Mouse (Mus musculus) forebrain, embryonic 16.5 days (tissue): Measurements from ENCODE around the gene Cisd2. TPM values are rescaled to one million over a fixed set of nuclear protein-coding genes. Genes with fewer than 3 reads are reported as not detected.

ENCODE experiments used
- ATAC-seq: fragments of 200-750 bp; cut with Nextera tagmentation; 2 replicates; pipeline ENCODE4 v1.8.0; 2017; ENCODE audit warnings: mild to moderate bottlenecking, moderate library complexity
- H3K27ac ChIP-seq: fragments of 300-500 bp; sonication (generic); 2 replicates; pipeline ENCODE4 v1.5.1; 2014; ENCODE audit warnings: low read length, control low read depth
- H3K27me3 ChIP-seq: fragments of 300-500 bp; sonication (generic); replicated peaks from 2 replicates; pipeline ENCODE4 v1.6.1; 2014; ENCODE audit warnings: low read length; ENCODE audit not compliant: control insufficient read depth, insufficient read depth
- H3K36me3 ChIP-seq: fragments of 300-500 bp; sonication (generic); 2 replicates; pipeline ENCODE4 v1.6.1; 2014; ENCODE audit not compliant: control insufficient read depth, insufficient read depth
- H3K4me1 ChIP-seq: fragments of 300-500 bp; sonication (generic); replicated peaks from 2 replicates; pipeline ENCODE4 v1.6.1; 2014; ENCODE audit warnings: low read length; ENCODE audit not compliant: control insufficient read depth, insufficient read depth
- H3K4me2 ChIP-seq: fragments of 300-500 bp; sonication (generic); 2 replicates; pipeline ENCODE4 v1.6.1; 2014; ENCODE audit warnings: mild to moderate bottlenecking, low read length, control low read depth
- H3K4me3 ChIP-seq: fragments of 300-500 bp; sonication (generic); replicated peaks from 2 replicates; pipeline ENCODE4 v1.5.1; 2014; ENCODE audit warnings: mild to moderate bottlenecking, low read length, control low read depth
- H3K9ac ChIP-seq: fragments of 300-500 bp; sonication (generic); replicated peaks from 2 replicates; pipeline ENCODE4 v1.6.1; 2014; ENCODE audit warnings: low read depth, low read length, control low read depth
- H3K9me3 ChIP-seq: fragments of 300-500 bp; sonication (generic); 2 replicates; pipeline ENCODE4 v1.6.1; 2016; ENCODE audit warnings: low read length; ENCODE audit not compliant: control insufficient read depth
- WGBS: fragments of 180-500 bp; shearing (Covaris S2); extraction: QIAGEN DNeasy Blood & Tissue Kit; methylation state at CpG from one replicate; pipeline ENCODE4 v1.1.7; 2014; 5-methylcytosine and 5-hydroxymethylcytosine counted together
- polyA plus RNA-seq: library from polyadenylated mRNA; unstranded; fragments of >200 nt; fragmentation: Nextera tagmentation; extraction: Ambion mirVana; gene quantifications from 2 replicates; pipeline ENCODE4 v1.2.1, GENCODE M21; 2015

The Cisd2 gene
- polyA plus RNA-seq, 1 experiment from 2014 or later = 72.5 TPM

GRCm38 (mm10) chr3:135397112-135397511 is 26.6 kb downstream of the Cisd2 start:
- Histone ChIP-seq H3K36me3 (no peaks in the 10 kb centered on the region), H3K9me3 (no peaks in the 10 kb centered on the region), H3K4me1 (peaks cover 3% of the 10 kb centered on the region), H3K4me2 (no peak overlapping the region), H3K27me3 (no peaks in the 10 kb centered on the region), H3K27ac (no peak overlapping the region), H3K4me3 (no peak overlapping the region), H3K9ac (no peak overlapping the region)
- no peak for ATAC-seq

GRCm38 (mm10) chr3:135396081-135396480 is 27.6 kb downstream of the Cisd2 start:
- no peak for ATAC-seq
- Histone ChIP-seq H3K36me3 (no peaks in the 10 kb centered on the region), H3K27me3 (no peaks in the 10 kb centered on the region), H3K4me2 (no peak overlapping the region), H3K9ac (no peak overlapping the region), H3K9me3 (no peaks in the 10 kb centered on the region), H3K4me1 (peaks cover 3% of the 10 kb centered on the region), H3K4me3 (no peak overlapping the region), H3K27ac (no peak overlapping the region)
- WGBS = 72% methylated on average over 6 of the region's 6 CpGs

GRCm38 (mm10) chr3:135395085-135395484 is 28.6 kb downstream of the Cisd2 start:
- no peaks in the 10 kb centered on the region for H3K36me3 ChIP-seq
- H3K27ac ChIP-seq = no peak overlapping the region
- H3K27me3 ChIP-seq = no peaks in the 10 kb centered on the region
- 84% methylated on average over 5 of the region's 5 CpGs for WGBS
- no peak for ATAC-seq
- H3K4me1 ChIP-seq = peaks cover 3% of the 10 kb centered on the region
- H3K4me2 ChIP-seq = no peak overlapping the region
- H3K4me3 ChIP-seq = no peak overlapping the region
- H3K9me3 ChIP-seq = no peaks in the 10 kb centered on the region
- no peak overlapping the region for H3K9ac ChIP-seq

- H3K4me3 ChIP-seq = no peak overlapping the region
- WGBS = 84% methylated on average over 6 of the region's 6 CpGs
- no peak for ATAC-seq
Measured at GRCm38 (mm10) chr3:135393186-135393585, 30.5 kb downstream of the Cisd2 start.

GRCm38 (mm10) chr3:135379868-135380267 is 43.9 kb downstream of the Cisd2 start:
- Histone ChIP-seq H3K27ac (no peak overlapping the region), H3K27me3 (no peaks in the 10 kb centered on the region), H3K9me3 (no peaks in the 10 kb centered on the region), H3K4me1 (no peaks in the 10 kb centered on the region), H3K9ac (no peak overlapping the region), H3K36me3 (no peaks in the 10 kb centered on the region), H3K4me2 (no peak overlapping the region), H3K4me3 (no peak overlapping the region)
- ATAC-seq = no peak
- 97% methylated on average over 4 of the region's 4 CpGs for WGBS

More at GRCm38 (mm10) chr3:135393186-135393585, 30.5 kb downstream of the Cisd2 start:
- Histone ChIP-seq H3K27ac (no peak overlapping the region), H3K9ac (no peak overlapping the region), H3K36me3 (no peaks in the 10 kb centered on the region), H3K9me3 (no peaks in the 10 kb centered on the region), H3K27me3 (no peaks in the 10 kb centered on the region), H3K4me2 (no peak overlapping the region), H3K4me1 (no peaks in the 10 kb centered on the region)

- Histone ChIP-seq H3K9ac (no peak overlapping the region), H3K9me3 (no peaks in the 10 kb centered on the region), H3K4me1 (no peaks in the 10 kb centered on the region), H3K27ac (no peak overlapping the region), H3K4me3 (no peak overlapping the region), H3K27me3 (no peaks in the 10 kb centered on the region), H3K36me3 (no peaks in the 10 kb centered on the region), H3K4me2 (no peak overlapping the region)
- no peak for ATAC-seq
- 84% methylated on average over 10 of the region's 10 CpGs for WGBS
Measured at GRCm38 (mm10) chr3:135377445-135377844, 46.3 kb downstream of the Cisd2 start.

- WGBS = 79% methylated on average over 3 of the region's 3 CpGs
- no peaks in the 10 kb centered on the region for H3K27me3 ChIP-seq
- no peaks in the 10 kb centered on the region for H3K9me3 ChIP-seq
- no peak overlapping the region for H3K9ac ChIP-seq
- no peak for ATAC-seq
- H3K4me3 ChIP-seq = no peak overlapping the region
- no peaks in the 10 kb centered on the region for H3K36me3 ChIP-seq
- H3K4me1 ChIP-seq = no peaks in the 10 kb centered on the region
- H3K27ac ChIP-seq = no peak overlapping the region
- no peak overlapping the region for H3K4me2 ChIP-seq
Measured at GRCm38 (mm10) chr3:135375836-135376235, 47.9 kb downstream of the Cisd2 start.

- Histone ChIP-seq H3K27me3 (no peaks in the 10 kb centered on the region), H3K36me3 (no peaks in the 10 kb centered on the region), H3K9ac (no peak overlapping the region), H3K4me3 (no peak overlapping the region), H3K4me2 (no peak overlapping the region), H3K27ac (no peak overlapping the region), H3K9me3 (no peaks in the 10 kb centered on the region), H3K4me1 (no peaks in the 10 kb centered on the region)
- ATAC-seq = no peak
- WGBS = 90% methylated on average over 4 of the region's 4 CpGs
Measured at GRCm38 (mm10) chr3:135357394-135357793, 66.3 kb downstream of the Cisd2 start.
